Mouse (Mus musculus): ENCODE measurements around the gene Guca1a.

The Guca1a gene

GRCm38 (mm10) chr17:47349721-47350319 lies 50.6 kb downstream of the Guca1a start:
- no peak for DNase-seq (ENCODE audit: low read depth, low spot score)
